Mouse (Mus musculus) bone marrow macrophage, adult 2 months (primary cell): ENCODE measurements at regions not wholly inside any gene's neighbourhood (a gene's known extent, or its start where the extent isn't known, plus 50 kb on each side); places are given as distances from the start of the nearest gene placed in this dataset.

Source experiments
- CTCF ChIP-seq: IDR thresholded peaks from 2 replicates; pipeline ENCODE4 v1.5.1; 2012; ENCODE audit warnings: low read depth, mild to moderate bottlenecking, low read length, moderate library complexity
- POLR2A ChIP-seq: IDR thresholded peaks from 2 replicates; pipeline ENCODE4 v1.6.1; 2012; ENCODE audit warnings: mild to moderate bottlenecking, low read depth, low read length, borderline replicate concordance

DNA sequence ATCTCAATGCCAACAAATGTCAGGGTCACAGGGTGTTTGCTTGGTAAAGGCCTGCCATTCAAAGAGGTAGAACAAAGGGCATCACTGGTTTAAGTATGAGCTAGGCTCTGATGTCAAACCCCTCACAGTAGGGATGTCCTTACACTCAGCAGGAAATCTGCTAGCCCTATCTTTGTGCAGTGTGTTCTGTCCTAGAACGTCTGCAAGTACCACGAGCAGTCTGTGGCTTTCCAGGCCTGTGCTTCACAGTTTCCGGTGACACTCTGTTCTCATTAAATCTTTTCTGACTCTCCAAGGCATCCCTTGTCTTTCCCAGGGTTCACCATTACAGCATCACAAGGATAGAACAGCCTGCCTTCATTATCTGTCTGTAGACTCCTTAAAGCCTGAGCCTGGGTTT, 174.3 kb upstream of the Akr1e1 start:
- TF ChIP-seq POLR2A = no peak
- no peak for TF ChIP-seq CTCF
